In the genomic region with DNA sequence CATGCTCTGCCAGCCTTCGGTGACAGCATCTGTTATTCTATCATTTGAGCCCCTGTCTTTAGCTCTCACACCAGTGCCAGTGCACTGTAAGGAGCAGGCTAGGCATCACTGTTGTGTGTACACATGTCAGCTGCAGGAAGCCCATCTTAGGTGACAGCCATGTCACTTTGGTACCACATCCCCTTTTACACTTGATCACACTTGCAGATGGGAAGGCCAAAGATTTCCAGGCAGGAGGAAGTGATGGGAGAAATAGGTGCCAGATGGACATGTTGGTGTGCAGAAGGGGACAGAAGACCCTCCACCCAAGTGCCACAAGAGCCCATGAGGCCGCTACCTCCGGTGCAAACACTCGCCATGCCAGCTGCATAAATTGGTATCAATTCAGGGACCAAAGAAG, we compare ENCODE assay signal across 27 mouse cellular contexts.
A peak's percentile ranks its signal among the peaks of the same experiment; 100 is the strongest.
DNase-seq lines count a peak whose midpoint lies in the region; ATAC-seq and TF ChIP-seq lines count a peak whose summit lies in the region.
"Had no signal": no experiment of that assay in that cellular context is flagged by ENCODE, and none has a peak within 500 bp of the region (broad histone marks: within the 10 kb centered on the region; RNA-seq: fewer than 3 reads in every experiment).

No protein-coding gene starts in this region.

- no peak overlapping the region for H3K27ac ChIP-seq in forebrain, embryonic 16.5 days (ENCODE audit: low read length)
- H3K27ac ChIP-seq in forebrain, embryonic 10.5 days, result no peak overlapping the region
- peak overlapping the region; percentile 79 for H3K27ac ChIP-seq in layer of hippocampus, adult 2 months
- peak overlapping the region; percentile 21; the same call in 1 of the 2 replicates for H3K27ac ChIP-seq in cortical plate, adult 2 months (ENCODE audit: insufficient read depth, low read length)
- H3K27ac ChIP-seq: embryonic facial prominence, embryonic 12.5 days; heart, embryonic 15.5 days; hindbrain, embryonic 14.5 days; intestine, embryonic 15.5 days; limb, embryonic 13.5 days; liver, embryonic 12.5 days; midbrain, embryonic 12.5 days; neural tube, embryonic 13.5 days had no signal

- H3K4me1 ChIP-seq in forebrain, embryonic 16.5 days (replicated peaks; ENCODE audit: control insufficient read depth, insufficient read depth, low read length), result no peaks in the 10 kb centered on the region
- H3K4me1 ChIP-seq in forebrain, embryonic 10.5 days, result peaks cover 5% of the 10 kb centered on the region
- peaks cover 6% of the 10 kb centered on the region; the same call in 1 of the 2 replicates for H3K4me1 ChIP-seq in cortical plate, adult 2 months (ENCODE audit: control insufficient read depth, insufficient read depth, low read length)
- H3K4me1 ChIP-seq: embryonic facial prominence, embryonic 12.5 days; intestine, embryonic 15.5 days; limb, embryonic 13.5 days; liver, embryonic 12.5 days; midbrain, embryonic 12.5 days; neural tube, embryonic 13.5 days had no signal

- no peaks in the 10 kb centered on the region for H3K36me3 ChIP-seq in forebrain, embryonic 16.5 days (ENCODE audit: control insufficient read depth, insufficient read depth)
- H3K36me3 ChIP-seq in forebrain, embryonic 10.5 days (replicated peaks), result no peaks in the 10 kb centered on the region
- H3K36me3 ChIP-seq: embryonic facial prominence, embryonic 12.5 days; G1E; intestine, embryonic 15.5 days; limb, embryonic 13.5 days; liver, embryonic 12.5 days; midbrain, embryonic 12.5 days; neural tube, embryonic 13.5 days had no signal

- no peak overlapping the region for H3K4me2 ChIP-seq in forebrain, embryonic 16.5 days (ENCODE audit: low read length)
- H3K4me2 ChIP-seq: embryonic facial prominence, embryonic 12.5 days; heart, embryonic 15.5 days; hindbrain, embryonic 14.5 days; intestine, embryonic 15.5 days; limb, embryonic 13.5 days; liver, embryonic 12.5 days; midbrain, embryonic 12.5 days; neural tube, embryonic 13.5 days had no signal

- H3K9ac ChIP-seq in forebrain, embryonic 16.5 days (replicated peaks; ENCODE audit: low read depth, low read length), result no peak overlapping the region
- H3K9ac ChIP-seq: embryonic facial prominence, embryonic 12.5 days; heart, embryonic 15.5 days; hindbrain, embryonic 14.5 days; intestine, embryonic 15.5 days; limb, embryonic 13.5 days; liver, embryonic 12.5 days; liver, postnatal 0 days; midbrain, embryonic 12.5 days; neural tube, embryonic 13.5 days had no signal

- DNase-seq in cerebellum, postnatal 10 days, result peak; percentile 84 to 89
- DNase-seq in cerebellum, adult 9-10 months, result no peak
- no peak for DNase-seq in forebrain, embryonic 10.5 days (ENCODE audit: extremely low spot score, low spot score)
- DNase-seq in layer of hippocampus, adult 2 months (ENCODE audit: low spot score in 2 of 2), result no peak
- no peak for DNase-seq in layer of hippocampus, postnatal 10 days (ENCODE audit: low spot score in 2 of 2)
- no peak for DNase-seq in heart, adult 18-20 months
- DNase-seq: adrenal gland, adult 8-10 months; cerebellum, adult 9-11 months; embryo, embryonic 11 days; kidney, adult 2 months; kidney, postnatal 36 days; layer of hippocampus, postnatal 36 days; liver, postnatal 0 days; lung, postnatal 36 days; right cerebral cortex, postnatal 14 days; thymus, postnatal 4 days had no signal

- TF ChIP-seq CTCF in layer of hippocampus, adult 2 months (conservative IDR thresholded peaks at IDR 0.05), result no peak
- no peak for TF ChIP-seq CTCF in cortical plate, adult 2 months (IDR thresholded peaks at IDR 0.05; ENCODE audit: extremely low read depth, insufficient read depth, low read length)

- no peaks in the 10 kb centered on the region for H3K27me3 ChIP-seq in forebrain, embryonic 16.5 days (replicated peaks; ENCODE audit: control insufficient read depth, insufficient read depth, low read length)
- no peaks in the 10 kb centered on the region for H3K27me3 ChIP-seq in forebrain, embryonic 10.5 days (ENCODE audit: poor library complexity, severe bottlenecking)
- H3K27me3 ChIP-seq: embryonic facial prominence, embryonic 12.5 days; heart, embryonic 15.5 days; intestine, embryonic 15.5 days; limb, embryonic 13.5 days; liver, embryonic 12.5 days; midbrain, embryonic 12.5 days; neural tube, embryonic 13.5 days had no signal

- no peak overlapping the region for H3K4me3 ChIP-seq in forebrain, embryonic 16.5 days (replicated peaks; ENCODE audit: low read length)
- no peak overlapping the region for H3K4me3 ChIP-seq in forebrain, embryonic 10.5 days
- H3K4me3 ChIP-seq in layer of hippocampus, adult 2 months, result no peak overlapping the region
- H3K4me3 ChIP-seq in cortical plate, adult 2 months (ENCODE audit: insufficient read depth, low read length), result no peak overlapping the region
- H3K4me3 ChIP-seq: embryonic facial prominence, embryonic 12.5 days; heart, embryonic 15.5 days; intestine, embryonic 15.5 days; limb, embryonic 13.5 days; liver, embryonic 12.5 days; midbrain, embryonic 12.5 days; neural tube, embryonic 13.5 days had no signal

- H3K9me3 ChIP-seq in forebrain, embryonic 16.5 days (ENCODE audit: control insufficient read depth, low read length), result no peaks in the 10 kb centered on the region
- no peaks in the 10 kb centered on the region for H3K9me3 ChIP-seq in forebrain, embryonic 10.5 days
- H3K9me3 ChIP-seq: embryonic facial prominence, embryonic 12.5 days; G1E; heart, embryonic 15.5 days; intestine, embryonic 15.5 days; limb, embryonic 13.5 days; liver, embryonic 12.5 days; midbrain, embryonic 12.5 days; neural tube, embryonic 13.5 days had no signal

- 78% methylated on average over 4 of the region's 4 CpGs for WGBS in forebrain, embryonic 16.5 days
- WGBS in forebrain, embryonic 10.5 days, result 92% methylated on average over 4 of the region's 4 CpGs

- no peak for TF ChIP-seq POLR2A in cortical plate, adult 2 months (IDR thresholded peaks at IDR 0.05; ENCODE audit: extremely low read depth, insufficient read depth, low read length)

- ATAC-seq in forebrain, embryonic 16.5 days, result peak; percentile 72
- ATAC-seq: intestine, embryonic 15.5 days; liver, embryonic 12.5 days; liver, postnatal 0 days had no signal

Comparison
In these comparisons a context has a peak if more than half of its experiments do, and no peak if none do; other contexts are left out.
1. DNase-seq: peak in cerebellum, postnatal 10 days (2 of 2); none in cerebellum, adult 9-10 months (single experiment), forebrain, embryonic 10.5 days (single experiment), layer of hippocampus, adult 2 months (0 of 2), layer of hippocampus, postnatal 10 days (0 of 2) and heart, adult 18-20 months (0 of 2).
2. H3K27ac ChIP-seq: peak in layer of hippocampus, adult 2 months (single experiment) and cortical plate, adult 2 months (single experiment); none in forebrain, embryonic 16.5 days (single experiment) and forebrain, embryonic 10.5 days (single experiment).